9 mouse cellular contexts compared by ENCODE assay signal in the genomic region with DNA sequence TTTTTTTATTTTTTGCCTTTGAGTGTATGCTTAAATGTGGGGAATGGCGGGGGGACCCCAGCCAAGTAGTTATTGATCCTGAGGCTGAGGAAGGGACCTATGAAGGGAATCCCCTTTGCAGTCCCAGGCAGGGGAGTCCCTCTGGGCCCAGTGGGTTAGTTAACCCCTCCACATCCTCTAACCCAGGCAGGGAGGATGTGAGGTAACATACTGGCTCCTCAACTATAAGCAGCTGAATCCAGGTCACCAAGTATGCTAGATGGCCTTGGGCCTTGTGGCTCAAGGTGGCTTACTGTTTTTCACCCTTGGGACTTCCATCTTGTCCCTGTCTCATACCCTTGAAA. TPM values are rescaled to one million over a fixed set of nuclear protein-coding genes. Genes with fewer than 3 reads are reported as not detected.
DNase-seq lines count a peak whose midpoint lies in the region; ATAC-seq and TF ChIP-seq lines count a peak whose summit lies in the region.
"Had no signal": no experiment of that assay in that cellular context is flagged by ENCODE, and none has a peak within 500 bp of the region (broad histone marks: within the 10 kb centered on the region; RNA-seq: fewer than 3 reads in every experiment).

No protein-coding gene starts in this region.

- H3K9ac ChIP-seq in heart, embryonic 15.5 days = no peak overlapping the region
- H3K9ac ChIP-seq in ES-Bruce4 (ENCODE audit: low read depth, poor library complexity, severe bottlenecking) = peak overlapping the region; percentile 57
- no peak overlapping the region for H3K9ac ChIP-seq in heart, postnatal 0 days (replicated peaks; ENCODE audit: low read depth, low read length)
- no peak overlapping the region; the same call in 1 of the 2 replicates for H3K9ac ChIP-seq in midbrain, embryonic 14.5 days (replicated peaks; ENCODE audit: low read length)

- ATAC-seq in heart, embryonic 15.5 days (replicated peaks; ENCODE audit: insufficient number of reproducible peaks, insufficient read depth, low FRiP score, low read depth) = no peak
- no peak for ATAC-seq in heart, postnatal 0 days (ENCODE audit: insufficient read depth, low read depth)
- ATAC-seq in midbrain, embryonic 14.5 days (ENCODE audit: low FRiP score, low TSS enrichment) = no peak

- H3K27me3 ChIP-seq in heart, embryonic 15.5 days = no peaks in the 10 kb centered on the region
- H3K27me3 ChIP-seq in ES-Bruce4 (ENCODE audit: control insufficient read depth, insufficient read depth, low read length, poor library complexity, severe bottlenecking) = no peaks in the 10 kb centered on the region
- no peaks in the 10 kb centered on the region for H3K27me3 ChIP-seq in heart, postnatal 0 days (ENCODE audit: control insufficient read depth, insufficient read depth, low read length)
- H3K27me3 ChIP-seq in midbrain, embryonic 14.5 days (ENCODE audit: control insufficient read depth, insufficient read depth, low read length) = no peaks in the 10 kb centered on the region

- peaks cover 48% of the 10 kb centered on the region for H3K4me1 ChIP-seq in heart, embryonic 15.5 days (replicated peaks)
- H3K4me1 ChIP-seq in ES-Bruce4 (ENCODE audit: control insufficient read depth, insufficient read depth, low read length) = peaks cover 4% of the 10 kb centered on the region
- peaks cover 38% of the 10 kb centered on the region for H3K4me1 ChIP-seq in heart, postnatal 0 days (ENCODE audit: control insufficient read depth, insufficient read depth)
- H3K4me1 ChIP-seq in midbrain, embryonic 14.5 days (ENCODE audit: control insufficient read depth, insufficient read depth, low read length) = 0 out of 2 replicates have a peak, but pooled peaks cover 8% of the 10 kb centered on the region

- no peak for TF ChIP-seq POLR2A in ES-Bruce4 (IDR thresholded peaks at IDR 0.05; ENCODE audit: insufficient read depth, low read length)

- peak overlapping the region; percentile 73 for H3K4me2 ChIP-seq in heart, embryonic 15.5 days
- H3K4me2 ChIP-seq in heart, postnatal 0 days (ENCODE audit: low read depth, low read length) = peak overlapping the region; percentile 60; the same call in 1 of the 2 replicates
- peak overlapping the region; percentile 73 for H3K4me2 ChIP-seq in midbrain, embryonic 14.5 days (ENCODE audit: low read length)

- peak overlapping the region; percentile 49; the same call in 1 of the 2 replicates for H3K4me3 ChIP-seq in heart, embryonic 15.5 days
- H3K4me3 ChIP-seq in ES-Bruce4 (ENCODE audit: low read depth, low read length) = no peak overlapping the region
- H3K4me3 ChIP-seq in heart, postnatal 0 days (ENCODE audit: low read depth, low read length) = no peak overlapping the region
- H3K4me3 ChIP-seq in midbrain, embryonic 14.5 days (replicated peaks; ENCODE audit: low read depth, low read length) = no peak overlapping the region

- no peak for TF ChIP-seq EP300 in ES-Bruce4 (IDR thresholded peaks at IDR 0.05; ENCODE audit: insufficient read depth, low read depth, low read length)
- TF ChIP-seq EP300 in heart, postnatal 0 days (IDR thresholded peaks at IDR 0.05; ENCODE audit: low read depth) = 0 out of 2 replicates have a peak, but pooled peaks have one; percentile 28

- whole genome bisulfite sequencing in heart, embryonic 15.5 days = 86% methylated on average over 1 of the region's 1 CpGs
- WGBS in heart, postnatal 0 days = 80% methylated on average over 1 of the region's 1 CpGs
- 78% methylated on average over 1 of the region's 1 CpGs for WGBS in midbrain, embryonic 14.5 days

- H3K36me3 ChIP-seq in heart, embryonic 15.5 days = no peaks in the 10 kb centered on the region
- H3K36me3 ChIP-seq in ES-Bruce4 (ENCODE audit: control insufficient read depth, insufficient read depth, low read length, poor library complexity, severe bottlenecking) = no peaks in the 10 kb centered on the region
- H3K36me3 ChIP-seq in heart, postnatal 0 days (replicated peaks; ENCODE audit: control insufficient read depth, insufficient read depth, low read length) = no peaks in the 10 kb centered on the region
- no peaks in the 10 kb centered on the region for H3K36me3 ChIP-seq in midbrain, embryonic 14.5 days (ENCODE audit: control insufficient read depth, insufficient read depth, low read length)

- peak overlapping the region; percentile 94 for H3K27ac ChIP-seq in heart, embryonic 15.5 days
- peak overlapping the region; percentile 16 for H3K27ac ChIP-seq in ES-Bruce4 (ENCODE audit: insufficient read depth, low read length)
- peak overlapping the region; percentile 95 for H3K27ac ChIP-seq in heart, postnatal 0 days (ENCODE audit: low read depth)
- no peak overlapping the region; the same call in 1 of the 2 replicates for H3K27ac ChIP-seq in midbrain, embryonic 14.5 days (replicated peaks; ENCODE audit: low read depth, low read length)

- no peaks in the 10 kb centered on the region for H3K9me3 ChIP-seq in heart, embryonic 15.5 days (replicated peaks)
- H3K9me3 ChIP-seq in ES-Bruce4 (replicated peaks; ENCODE audit: control insufficient read depth, insufficient read depth, low read length, poor library complexity, severe bottlenecking) = no peaks in the 10 kb centered on the region
- H3K9me3 ChIP-seq in heart, postnatal 0 days (replicated peaks; ENCODE audit: control insufficient read depth, low read length) = no peaks in the 10 kb centered on the region
- no peaks in the 10 kb centered on the region for H3K9me3 ChIP-seq in midbrain, embryonic 14.5 days (ENCODE audit: control insufficient read depth, low read length)

- DNase-seq in heart, adult 9 months (ENCODE audit: low spot score in 2 of 2) = no peak
- DNase-seq in heart, postnatal 0 days (ENCODE audit: low spot score) = no peak
- DNase-seq in midbrain, embryonic 14.5 days = no peak
- DNase-seq in adrenal gland, postnatal 14 days = no peak
- no peak for DNase-seq in frontal cortex, adult 2 months (ENCODE audit: extremely low spot score in 1 of 2, low spot score in 1 of 2)
- no peak for DNase-seq in natural killer cell, adult 2 months (ENCODE audit: low spot score in 2 of 2)
- DNase-seq: kidney, postnatal 4 days had no signal

- no peak for TF ChIP-seq CTCF in ES-Bruce4 (IDR thresholded peaks at IDR 0.05; ENCODE audit: low read depth, low read length)
- TF ChIP-seq CTCF in heart, postnatal 0 days (IDR thresholded peaks at IDR 0.05; ENCODE audit: low read depth) = no peak

RNA-seq across cellular contexts. Expression of gene Nr4a1, which starts 6.9 kb away (rescaled TPM):
- polyA plus RNA-seq in heart, embryonic 15.5 days (2015; fragmentation: Nextera tagmentation; extraction: Ambion mirVana) = 10.6 and 12.5 TPM in 2 replicates
- polyA plus RNA-seq in ES-Bruce4 (2011; ENCODE audit: insufficient read depth, insufficient read length, low read depth, missing spikeins) = 29.4 and 31.9 TPM in 2 replicates
- total RNA-seq in heart, postnatal 0 days (2014; rRNA removed; ENCODE audit: low replicate concordance) = 40.2 and 56.0 TPM in 2 replicates
- 7.4 and 8.6 TPM in 2 replicates for polyA plus RNA-seq in heart, postnatal 0 days (2015; fragmentation: Nextera tagmentation; extraction: Ambion mirVana)
- polyA plus RNA-seq in midbrain, embryonic 14.5 days (2014; fragmentation: Nextera tagmentation; extraction: Ambion mirVana) = 2.9 and 3.5 TPM in 2 replicates
- 357 and 680 TPM in 2 replicates for total RNA-seq in adrenal gland, postnatal 14 days (2021)
- 80.9 and 169 TPM in 2 replicates for polyA plus RNA-seq in frontal cortex, adult 2 months (2012; rRNA removed)

RNA-seq across cellular contexts. Expression of gene Grasp, which starts 23.1 kb away (rescaled TPM):
- 3.3 and 5.0 TPM in 2 replicates for polyA plus RNA-seq in heart, embryonic 15.5 days (2015; fragmentation: Nextera tagmentation; extraction: Ambion mirVana)
- polyA plus RNA-seq in ES-Bruce4 (2011; ENCODE audit: insufficient read depth, insufficient read length, low read depth, missing spikeins) = 8.6 and 9.6 TPM in 2 replicates
- total RNA-seq in heart, postnatal 0 days (2014; rRNA removed; ENCODE audit: low replicate concordance) = 8.0 and 21.3 TPM in 2 replicates
- polyA plus RNA-seq in heart, postnatal 0 days (2015; fragmentation: Nextera tagmentation; extraction: Ambion mirVana) = 2.0 and 2.3 TPM in 2 replicates
- 0.93 and 0.97 TPM in 2 replicates for polyA plus RNA-seq in midbrain, embryonic 14.5 days (2014; fragmentation: Nextera tagmentation; extraction: Ambion mirVana)
- total RNA-seq in adrenal gland, postnatal 14 days (2021) = 20.7 and 29.7 TPM in 2 replicates
- polyA plus RNA-seq in frontal cortex, adult 2 months (2012; rRNA removed) = 43.9 and 53.5 TPM in 2 replicates

RNA-seq across cellular contexts. Expression of gene Atg101, which starts 36.9 kb away (rescaled TPM):
- 52.0 and 59.9 TPM in 2 replicates for polyA plus RNA-seq in heart, embryonic 15.5 days (2015; fragmentation: Nextera tagmentation; extraction: Ambion mirVana)
- 37.6 and 39.1 TPM in 2 replicates for polyA plus RNA-seq in ES-Bruce4 (2011; ENCODE audit: insufficient read depth, insufficient read length, low read depth, missing spikeins)
- 43.7 and 61.6 TPM in 2 replicates for total RNA-seq in heart, postnatal 0 days (2014; rRNA removed; ENCODE audit: low replicate concordance)
- polyA plus RNA-seq in heart, postnatal 0 days (2015; fragmentation: Nextera tagmentation; extraction: Ambion mirVana) = 48.6 and 53.4 TPM in 2 replicates
- 61.2 and 87.4 TPM in 2 replicates for polyA plus RNA-seq in midbrain, embryonic 14.5 days (2014; fragmentation: Nextera tagmentation; extraction: Ambion mirVana)
- total RNA-seq in adrenal gland, postnatal 14 days (2021) = 64.4 and 97.1 TPM in 2 replicates
- 50.2 and 58.3 TPM in 2 replicates for polyA plus RNA-seq in frontal cortex, adult 2 months (2012; rRNA removed)

RNA-seq across cellular contexts. Expression of gene 6030408B16Rik, which starts 45.9 kb away (rescaled TPM):
- polyA plus RNA-seq in heart, embryonic 15.5 days (2015; fragmentation: Nextera tagmentation; extraction: Ambion mirVana) = 3.1 and 4.8 TPM in 2 replicates
- not detected in 2 replicates for polyA plus RNA-seq in ES-Bruce4 (2011; ENCODE audit: insufficient read depth, insufficient read length, low read depth, missing spikeins)
- 6.5 and 8.4 TPM in 2 replicates for total RNA-seq in heart, postnatal 0 days (2014; rRNA removed; ENCODE audit: low replicate concordance)
- polyA plus RNA-seq in heart, postnatal 0 days (2015; fragmentation: Nextera tagmentation; extraction: Ambion mirVana) = 6.4 and 8.1 TPM in 2 replicates
- polyA plus RNA-seq in midbrain, embryonic 14.5 days (2014; fragmentation: Nextera tagmentation; extraction: Ambion mirVana) = 0.30 and 0.51 TPM in 2 replicates
- 2.1 and 2.4 TPM in 2 replicates for total RNA-seq in adrenal gland, postnatal 14 days (2021)
- polyA plus RNA-seq in frontal cortex, adult 2 months (2012; rRNA removed) = 0.27 and 0.52 TPM in 2 replicates
